Mouse (Mus musculus): ENCODE measurements around the gene Dcaf4. TPM values are rescaled to one million over a fixed set of nuclear protein-coding genes. Genes with fewer than 3 reads are reported as not detected.

Gene Dcaf4
- polyA plus RNA-seq, 1 experiment from 2014 or later = 47.1 TPM

DNA sequence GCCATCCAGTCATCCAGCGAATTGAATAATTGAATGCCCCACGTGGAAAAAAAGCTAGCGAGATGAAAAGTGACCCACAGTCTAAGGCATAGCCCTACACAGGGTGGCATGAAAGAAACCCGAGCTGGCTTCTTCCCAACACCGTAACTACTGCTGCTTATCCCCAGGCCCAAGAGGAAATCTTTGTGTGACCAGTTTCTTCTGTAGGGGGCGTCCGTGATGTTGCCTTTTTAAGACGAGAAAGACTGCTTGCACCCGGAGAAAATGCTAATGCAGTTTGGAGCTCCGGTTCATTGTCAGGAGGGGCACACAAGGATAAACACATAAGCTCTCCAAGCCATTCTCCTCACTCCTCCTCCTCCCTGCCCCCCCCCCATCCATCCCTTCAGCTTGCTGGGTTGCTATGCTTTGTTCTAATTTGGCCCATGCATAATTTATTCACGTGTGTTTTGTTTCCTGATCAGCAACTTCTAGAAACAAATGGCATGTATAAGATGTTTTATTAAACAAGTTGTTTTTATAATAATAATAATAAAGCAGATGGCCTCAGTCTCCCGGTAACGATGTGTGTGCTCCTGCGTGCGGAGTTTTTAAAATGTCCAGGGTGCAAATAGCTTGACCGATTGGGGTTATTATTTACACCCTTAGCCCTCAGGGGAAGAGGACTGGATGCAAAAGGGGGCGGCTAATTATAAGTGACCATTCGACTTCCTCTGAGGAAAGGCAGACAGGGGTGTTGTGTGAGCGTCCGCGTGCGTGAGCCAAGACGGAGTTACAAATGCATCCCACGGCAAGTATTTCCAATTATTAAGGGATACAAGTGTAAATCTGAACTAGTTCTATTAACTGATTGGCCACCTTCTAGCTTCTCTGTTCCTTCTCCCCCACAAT is 35.2 kb upstream of the Dcaf4 start:
- H3K9ac ChIP-seq (replicated peaks; ENCODE audit: low read depth, low read length) = peak overlapping the region; percentile 68
- under 1% methylated on average over 24 of the region's 24 CpGs for WGBS
- no peaks in the 10 kb centered on the region for H3K27me3 ChIP-seq (ENCODE audit: control insufficient read depth, insufficient read depth, low read length)
- peaks cover 22% of the 10 kb centered on the region; the same call in 1 of the 2 replicates for H3K4me1 ChIP-seq (ENCODE audit: control insufficient read depth, insufficient read depth, low read length)
- H3K4me3 ChIP-seq (ENCODE audit: low read depth, low read length) = peak overlapping the region; percentile 78
- H3K27ac ChIP-seq (ENCODE audit: low read depth, low read length) = no peak overlapping the region; the same call in 1 of the 2 replicates
- H3K36me3 ChIP-seq (ENCODE audit: control insufficient read depth, insufficient read depth, low read length) = no peaks in the 10 kb centered on the region
- H3K4me2 ChIP-seq (ENCODE audit: low read depth, low read length) = peak overlapping the region; percentile 98
- no peak for ATAC-seq (ENCODE audit: low read depth)
- H3K9me3 ChIP-seq (ENCODE audit: control insufficient read depth, low read length) = no peaks in the 10 kb centered on the region

- Histone ChIP-seq H3K9me3 (ENCODE audit: control insufficient read depth, low read length) (no peaks in the 10 kb centered on the region), H3K27me3 (ENCODE audit: control insufficient read depth, insufficient read depth, low read length) (no peaks in the 10 kb centered on the region), H3K4me3 (ENCODE audit: low read depth, low read length) (peak overlapping the region; percentile 78), H3K4me1 (ENCODE audit: control insufficient read depth, insufficient read depth, low read length) (peaks cover 22% of the 10 kb centered on the region; the same call in 1 of the 2 replicates), H3K36me3 (ENCODE audit: control insufficient read depth, insufficient read depth, low read length) (no peaks in the 10 kb centered on the region), H3K9ac (replicated peaks; ENCODE audit: low read depth, low read length) (peak overlapping the region; percentile 68), H3K27ac (ENCODE audit: low read depth, low read length) (peak overlapping the region; percentile 85), H3K4me2 (ENCODE audit: low read depth, low read length) (peak overlapping the region; percentile 98)
- WGBS = under 1% methylated on average over 53 of the region's 53 CpGs
- no peak for ATAC-seq (ENCODE audit: low read depth)
These were observed 34.2 kb upstream of the Dcaf4 start for GRCm38 (mm10) chr12:83485911-83486670.

- peak; percentile 77 for ATAC-seq (ENCODE audit: low read depth)
- H3K4me3 ChIP-seq (ENCODE audit: low read depth, low read length) = peak overlapping the region; percentile 78
- under 1% methylated on average over 65 of the region's 73 CpGs for WGBS
These were observed 33.4 kb upstream of the Dcaf4 start for GRCm38 (mm10) chr12:83486671-83487461.

GRCm38 (mm10) chr12:83487476-83487991 is 32.7 kb upstream of the Dcaf4 start, which contains the start of gene Dpf3:
TSS of gene Dpf3 (minus strand) at chr12:83487716.
- H3K36me3 ChIP-seq (ENCODE audit: control insufficient read depth, insufficient read depth, low read length) = no peaks in the 10 kb centered on the region
- peak within 1 kb of the TSS; percentile 78 for H3K4me3 ChIP-seq (ENCODE audit: low read depth, low read length)
- under 1% methylated on average over 31 of the region's 31 CpGs for WGBS
- H3K9me3 ChIP-seq (ENCODE audit: control insufficient read depth, low read length) = no peaks in the 10 kb centered on the region
- H3K9ac ChIP-seq (replicated peaks; ENCODE audit: low read depth, low read length) = peak within 1 kb of the TSS; percentile 68
- H3K4me2 ChIP-seq (ENCODE audit: low read depth, low read length) = peak within 1 kb of the TSS; percentile 98
- no peaks in the 10 kb centered on the region for H3K27me3 ChIP-seq (ENCODE audit: control insufficient read depth, insufficient read depth, low read length)
- peak within 1 kb of the TSS; percentile 85 for H3K27ac ChIP-seq (ENCODE audit: low read depth, low read length)
- ATAC-seq (ENCODE audit: low read depth) = peak; percentile 96
- peaks cover 22% of the 10 kb centered on the region; the same call in 1 of the 2 replicates for H3K4me1 ChIP-seq (ENCODE audit: control insufficient read depth, insufficient read depth, low read length)

More at GRCm38 (mm10) chr12:83486671-83487461, 33.4 kb upstream of the Dcaf4 start:
- H3K4me2 ChIP-seq (ENCODE audit: low read depth, low read length) = peak overlapping the region; percentile 98
- H3K4me1 ChIP-seq (ENCODE audit: control insufficient read depth, insufficient read depth, low read length) = peaks cover 22% of the 10 kb centered on the region; the same call in 1 of the 2 replicates
- no peaks in the 10 kb centered on the region for H3K9me3 ChIP-seq (ENCODE audit: control insufficient read depth, low read length)
- peak overlapping the region; percentile 85 for H3K27ac ChIP-seq (ENCODE audit: low read depth, low read length)
- H3K36me3 ChIP-seq (ENCODE audit: control insufficient read depth, insufficient read depth, low read length) = no peaks in the 10 kb centered on the region
- H3K27me3 ChIP-seq (ENCODE audit: control insufficient read depth, insufficient read depth, low read length) = no peaks in the 10 kb centered on the region
- H3K9ac ChIP-seq (replicated peaks; ENCODE audit: low read depth, low read length) = peak overlapping the region; percentile 68

- H3K9me3 ChIP-seq (ENCODE audit: control insufficient read depth, low read length) = no peaks in the 10 kb centered on the region
- peak overlapping the region; percentile 78 for H3K4me3 ChIP-seq (ENCODE audit: low read depth, low read length)
- H3K4me1 ChIP-seq (ENCODE audit: control insufficient read depth, insufficient read depth, low read length) = peaks cover 22% of the 10 kb centered on the region; the same call in 1 of the 2 replicates
- H3K9ac ChIP-seq (replicated peaks; ENCODE audit: low read depth, low read length) = peak overlapping the region; percentile 28; the same call in 1 of the 2 replicates
- H3K27me3 ChIP-seq (ENCODE audit: control insufficient read depth, insufficient read depth, low read length) = no peaks in the 10 kb centered on the region
- no peak overlapping the region for H3K27ac ChIP-seq (ENCODE audit: low read depth, low read length)
- no peaks in the 10 kb centered on the region for H3K36me3 ChIP-seq (ENCODE audit: control insufficient read depth, insufficient read depth, low read length)
- under 1% methylated on average over 29 of the region's 29 CpGs for WGBS
- ATAC-seq (ENCODE audit: low read depth) = no peak
- peak overlapping the region; percentile 98 for H3K4me2 ChIP-seq (ENCODE audit: low read depth, low read length)
These were observed 31.9 kb upstream of the Dcaf4 start for GRCm38 (mm10) chr12:83488211-83488941.

GRCm38 (mm10) chr12:83489748-83490147 is 30.5 kb upstream of the Dcaf4 start:
- ATAC-seq (ENCODE audit: low read depth) = no peak
- H3K9me3 ChIP-seq (ENCODE audit: control insufficient read depth, low read length) = no peaks in the 10 kb centered on the region
- peaks cover 17% of the 10 kb centered on the region; the same call in 1 of the 2 replicates for H3K4me1 ChIP-seq (ENCODE audit: control insufficient read depth, insufficient read depth, low read length)
- H3K4me3 ChIP-seq (ENCODE audit: low read depth, low read length) = no peak overlapping the region
- no peaks in the 10 kb centered on the region for H3K36me3 ChIP-seq (ENCODE audit: control insufficient read depth, insufficient read depth, low read length)
- 42% methylated on average over 2 of the region's 2 CpGs for WGBS
- no peak overlapping the region for H3K4me2 ChIP-seq (ENCODE audit: low read depth, low read length)
- no peak overlapping the region for H3K9ac ChIP-seq (replicated peaks; ENCODE audit: low read depth, low read length)
- no peaks in the 10 kb centered on the region for H3K27me3 ChIP-seq (ENCODE audit: control insufficient read depth, insufficient read depth, low read length)
- no peak overlapping the region for H3K27ac ChIP-seq (ENCODE audit: low read depth, low read length)

- Histone ChIP-seq H3K4me1 (ENCODE audit: control insufficient read depth, insufficient read depth, low read length) (peaks cover 11% of the 10 kb centered on the region; the same call in 1 of the 2 replicates), H3K4me3 (ENCODE audit: low read depth, low read length) (no peak overlapping the region), H3K4me2 (ENCODE audit: low read depth, low read length) (no peak overlapping the region), H3K27ac (ENCODE audit: low read depth, low read length) (no peak overlapping the region), H3K27me3 (ENCODE audit: control insufficient read depth, insufficient read depth, low read length) (no peaks in the 10 kb centered on the region), H3K9me3 (ENCODE audit: control insufficient read depth, low read length) (no peaks in the 10 kb centered on the region), H3K9ac (replicated peaks; ENCODE audit: low read depth, low read length) (no peak overlapping the region), H3K36me3 (ENCODE audit: control insufficient read depth, insufficient read depth, low read length) (no peaks in the 10 kb centered on the region)
- no peak for ATAC-seq (ENCODE audit: low read depth)
- 35% methylated on average over 1 of the region's 1 CpGs for WGBS
These were observed 28.7 kb upstream of the Dcaf4 start for GRCm38 (mm10) chr12:83491609-83492008.

- Histone ChIP-seq H3K9me3 (ENCODE audit: control insufficient read depth, low read length) (no peaks in the 10 kb centered on the region), H3K4me2 (ENCODE audit: low read depth, low read length) (no peak overlapping the region), H3K9ac (replicated peaks; ENCODE audit: low read depth, low read length) (no peak overlapping the region), H3K27me3 (ENCODE audit: control insufficient read depth, insufficient read depth, low read length) (no peaks in the 10 kb centered on the region), H3K4me1 (ENCODE audit: control insufficient read depth, insufficient read depth, low read length) (peaks cover 11% of the 10 kb centered on the region; the same call in 1 of the 2 replicates), H3K4me3 (ENCODE audit: low read depth, low read length) (no peak overlapping the region), H3K36me3 (ENCODE audit: control insufficient read depth, insufficient read depth, low read length) (no peaks in the 10 kb centered on the region), H3K27ac (ENCODE audit: low read depth, low read length) (no peak overlapping the region)
- no peak for ATAC-seq (ENCODE audit: low read depth)
- WGBS = 84% methylated on average over 3 of the region's 3 CpGs
These were observed 27.5 kb upstream of the Dcaf4 start for GRCm38 (mm10) chr12:83492808-83493207.

Measured in neural tube, embryonic 14.5 days (tissue).